Mouse (Mus musculus) C2C12 (cell line): Measurements from ENCODE around the gene Ube2r2. TPM values are rescaled to one million over a fixed set of nuclear protein-coding genes. Genes with fewer than 3 reads are reported as not detected.

Source experiments
- H3K27me3 ChIP-seq: one replicate; pipeline ENCODE4 v1.6.1; 2011; ENCODE audit not compliant: control insufficient read depth, insufficient read depth, insufficient read length
- H3K36me3 ChIP-seq: one replicate; pipeline ENCODE4 v1.6.1; 2011; ENCODE audit not compliant: control insufficient read depth, insufficient read depth
- H3K4me3 ChIP-seq: one replicate; pipeline ENCODE4 v1.5.1; 2011; ENCODE audit warnings: mild to moderate bottlenecking, control low read depth; ENCODE audit not compliant: poor library complexity, insufficient read depth, severe bottlenecking
- H3K79me2 ChIP-seq: one replicate; pipeline ENCODE4 v1.6.1; 2011; ENCODE audit not compliant: control insufficient read depth, insufficient read depth
- H3K79me3 ChIP-seq: one replicate; pipeline ENCODE4 v1.6.1; 2011; ENCODE audit warnings: low read depth, control low read depth
- H3ac ChIP-seq: one replicate; pipeline ENCODE3; 2011; ENCODE audit warnings: low read depth; ENCODE audit not compliant: control insufficient read depth, insufficient read length
- CEBPB ChIP-seq: IDR thresholded peaks from one replicate; pipeline ENCODE4 v1.6.1; 2011; ENCODE audit warnings: low read depth, mild to moderate bottlenecking, control low read depth, moderate library complexity
- CTCF ChIP-seq: IDR thresholded peaks from one replicate; pipeline ENCODE4 v1.5.1; 2011; ENCODE audit not compliant: control insufficient read depth, insufficient read depth, insufficient read length
- FOSL1 ChIP-seq: IDR thresholded peaks from one replicate; pipeline ENCODE4 v1.8.0; 2011; ENCODE audit warnings: mild to moderate bottlenecking, low read length; ENCODE audit not compliant: poor library complexity, insufficient read depth, severe bottlenecking
- MAX ChIP-seq: IDR thresholded peaks from one replicate; pipeline ENCODE4 v1.6.1; 2011; ENCODE audit warnings: mild to moderate bottlenecking, control low read depth
- MYOD1 ChIP-seq: IDR thresholded peaks from one replicate; pipeline ENCODE4 v1.6.1; 2011; ENCODE audit warnings: low read depth; ENCODE audit not compliant: control insufficient read depth, insufficient read length
- MYOG ChIP-seq: IDR thresholded peaks from one replicate; pipeline ENCODE4 v1.6.1; 2011; ENCODE audit not compliant: control insufficient read depth, insufficient read length; ENCODE audit errors: extremely low read depth
- USF1 ChIP-seq: IDR thresholded peaks from one replicate; pipeline ENCODE4 v1.6.1; 2011; ENCODE audit warnings: low read depth, mild to moderate bottlenecking, control low read depth, moderate library complexity
- polyA plus RNA-seq: library from polyadenylated mRNA; unstranded; fragments of >200 nt; fragmentation: generic; extraction: Trizol; gene quantifications from one replicate; pipeline ENCODE4 v1.2.1, GENCODE M21; 2012; ENCODE audit warnings: missing spikeins

Gene Ube2r2
- polyA plus RNA-seq, 1 experiment, result 49.1 TPM

DNA sequence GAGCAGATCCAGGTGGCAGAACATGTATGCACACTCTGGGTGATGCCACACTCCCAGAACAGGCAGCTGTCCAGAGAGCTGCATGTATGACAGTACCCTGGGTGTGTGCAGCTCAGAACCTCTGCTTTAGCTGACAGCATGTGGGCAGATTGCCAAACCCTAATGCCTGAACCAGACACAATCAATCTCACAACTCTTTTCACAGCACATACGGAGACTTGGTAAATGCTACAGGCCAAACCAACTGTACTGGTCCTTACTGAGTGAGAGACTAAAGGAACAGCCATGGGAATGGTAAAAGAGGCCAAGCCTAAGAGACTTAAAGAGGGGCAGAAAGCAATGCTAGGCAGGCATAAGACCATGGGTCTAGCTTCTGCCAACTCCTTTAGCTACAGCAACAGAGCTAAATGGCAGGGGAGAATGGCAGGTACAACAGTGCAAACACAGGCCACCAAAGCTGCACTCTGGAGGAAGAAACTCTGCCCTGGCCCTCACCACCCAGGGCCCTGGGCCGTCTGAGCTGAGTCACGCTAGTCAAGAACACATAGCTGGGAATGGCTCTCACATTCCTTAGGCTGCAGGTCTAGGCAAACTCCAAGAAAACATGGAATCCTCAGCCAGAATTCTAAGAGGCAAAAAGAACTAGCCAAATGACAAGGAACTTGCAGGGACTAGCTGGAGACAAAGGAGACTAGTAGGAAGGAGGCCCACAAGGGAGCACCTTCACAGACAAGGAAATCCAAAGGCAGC is 61.5 kb downstream of the Ube2r2 start:
- H3K79me3 ChIP-seq, result no peaks in the 10 kb centered on the region
- H3K4me3 ChIP-seq, result no peak overlapping the region
- H3K36me3 ChIP-seq, result peaks cover 84% of the 10 kb centered on the region
- H3K27me3 ChIP-seq, result no peaks in the 10 kb centered on the region
- H3K79me2 ChIP-seq, result no peaks in the 10 kb centered on the region
- H3ac ChIP-seq, result no peak overlapping the region
- TF ChIP-seq FOSL1 (no peak), USF1 (no peak), CEBPB (no peak), MYOD1 (no peak), MYOG (no peak), MAX (no peak), CTCF (no peak)

GRCm38 (mm10) chr4:41202135-41202534 is 66.6 kb downstream of the Ube2r2 start:
- TF ChIP-seq USF1 (no peak), MYOD1 (no peak)
- no peaks in the 10 kb centered on the region for H3K79me2 ChIP-seq
- H3ac ChIP-seq, result no peak overlapping the region
- H3K36me3 ChIP-seq, result peaks cover 98% of the 10 kb centered on the region
- H3K4me3 ChIP-seq, result no peak overlapping the region
- no peaks in the 10 kb centered on the region for H3K27me3 ChIP-seq
- no peaks in the 10 kb centered on the region for H3K79me3 ChIP-seq

DNA sequence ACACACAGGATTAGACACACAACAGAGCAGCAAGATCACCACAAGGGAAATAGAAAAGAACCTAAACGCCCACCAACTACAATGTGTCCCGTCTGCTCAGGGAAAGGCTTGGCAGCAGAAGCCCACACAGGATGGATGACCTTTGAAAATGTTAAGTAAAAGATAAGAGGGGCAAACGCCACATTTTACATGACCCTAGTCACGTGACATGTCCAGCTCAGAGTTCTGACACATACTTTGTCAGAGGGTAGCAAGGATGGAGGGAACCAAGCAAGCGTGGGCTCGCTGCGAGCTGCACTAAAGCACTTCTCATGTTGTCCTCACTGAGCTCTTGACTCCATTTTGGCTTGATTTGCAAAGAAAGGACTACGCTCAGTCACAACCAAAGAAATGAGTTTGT is 70.2 kb downstream of the Ube2r2 start:
- Histone ChIP-seq H3ac (no peak overlapping the region), H3K27me3 (no peaks in the 10 kb centered on the region), H3K79me3 (no peaks in the 10 kb centered on the region), H3K79me2 (no peaks in the 10 kb centered on the region), H3K4me3 (no peak overlapping the region), H3K36me3 (peaks cover 98% of the 10 kb centered on the region)
- TF ChIP-seq CEBPB (no peak), FOSL1 (no peak), USF1 (no peak), MYOD1 (no peak), CTCF (no peak), MYOG (no peak), MAX (no peak)

DNA sequence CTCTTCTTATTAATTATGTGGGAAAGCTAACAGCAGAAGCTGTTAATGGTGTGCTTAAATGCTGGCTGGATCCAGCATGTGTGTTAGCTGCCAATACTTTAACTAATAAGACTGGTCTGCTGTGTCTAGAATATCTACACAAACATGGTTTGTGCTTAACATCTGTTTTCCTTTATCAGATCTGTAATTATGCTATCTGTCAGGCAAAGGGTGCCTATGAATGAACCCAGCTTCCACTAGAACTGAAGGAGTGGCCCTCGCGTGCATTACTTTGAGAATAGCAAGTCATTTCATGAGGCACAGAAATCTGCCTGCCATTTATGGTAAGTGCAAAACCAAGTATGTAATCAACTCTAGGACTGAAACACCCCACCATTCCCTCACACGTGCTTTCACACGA is 72.5 kb downstream of the Ube2r2 start:
- Histone ChIP-seq H3K79me2 (no peaks in the 10 kb centered on the region), H3K4me3 (no peak overlapping the region), H3K79me3 (no peaks in the 10 kb centered on the region), H3ac (no peak overlapping the region), H3K36me3 (peaks cover 95% of the 10 kb centered on the region), H3K27me3 (no peaks in the 10 kb centered on the region)
- TF ChIP-seq USF1, result no peak
- TF ChIP-seq MYOD1, result no peak
- no peak for TF ChIP-seq MAX
- TF ChIP-seq CEBPB, result no peak
- no peak for TF ChIP-seq MYOG
- no peak for TF ChIP-seq CTCF
- no peak for TF ChIP-seq FOSL1

DNA sequence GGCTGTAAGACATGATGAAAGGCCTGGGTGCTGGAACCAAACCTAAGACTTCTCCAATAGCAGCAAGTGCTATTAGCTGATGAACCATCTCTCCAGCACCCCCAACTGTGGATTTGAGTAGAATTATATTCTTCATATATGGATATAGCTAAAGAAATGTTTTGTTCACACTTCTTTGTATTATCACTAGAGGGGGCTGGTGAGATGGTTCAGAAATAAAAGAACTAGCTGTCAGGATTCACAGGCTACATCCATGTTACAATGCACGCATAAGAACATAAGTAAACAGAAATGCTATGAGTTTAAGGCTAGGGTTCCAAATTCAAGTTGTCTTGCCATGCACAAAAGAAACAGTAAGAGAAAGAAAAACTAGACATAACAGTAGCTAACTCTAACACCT is 89.9 kb downstream of the Ube2r2 start:
- H3K79me2 ChIP-seq, result peaks cover 5% of the 10 kb centered on the region
- peaks cover 85% of the 10 kb centered on the region for H3K36me3 ChIP-seq
- H3K4me3 ChIP-seq, result no peak overlapping the region
- no peak overlapping the region for H3ac ChIP-seq
- H3K27me3 ChIP-seq, result no peaks in the 10 kb centered on the region
- TF ChIP-seq USF1 (no peak), MAX (no peak), CTCF (no peak), MYOD1 (no peak)
- peaks cover 2% of the 10 kb centered on the region for H3K79me3 ChIP-seq

DNA sequence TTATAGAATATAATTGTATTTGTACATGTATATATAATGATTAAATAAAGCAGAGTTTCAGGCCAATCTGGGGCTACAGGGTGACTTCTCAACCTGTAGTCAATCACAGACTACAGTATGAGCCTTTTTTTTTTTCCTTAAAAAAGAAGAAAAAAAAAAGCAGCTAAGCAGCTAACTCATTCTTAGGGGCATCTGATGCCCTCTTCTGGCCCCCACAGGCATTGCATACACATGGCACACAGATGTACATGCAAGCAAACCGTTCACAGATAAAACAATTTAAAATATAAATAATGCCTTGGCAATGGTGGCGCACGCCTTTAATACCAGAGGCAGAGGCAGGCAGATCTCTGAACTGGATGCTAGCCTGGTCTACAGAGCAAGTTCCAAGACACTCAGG is 90.8 kb downstream of the Ube2r2 start:
- no peak overlapping the region for H3K4me3 ChIP-seq
- no peak overlapping the region for H3ac ChIP-seq
- H3K79me2 ChIP-seq, result peaks cover 10% of the 10 kb centered on the region
- no peaks in the 10 kb centered on the region for H3K27me3 ChIP-seq
- TF ChIP-seq MYOG, result no peak
- TF ChIP-seq MAX, result peak; percentile 32
- peaks cover 2% of the 10 kb centered on the region for H3K79me3 ChIP-seq
- peaks cover 84% of the 10 kb centered on the region for H3K36me3 ChIP-seq
